Mouse (Mus musculus) heart, postnatal 0 days (tissue): ENCODE data around the gene Nt5c1a.

ENCODE experiments used
- CTCF ChIP-seq: IDR thresholded peaks from 2 replicates; pipeline ENCODE4 v1.5.1; 2016; ENCODE audit warnings: antibody characterized with exemption, control low read depth, low read depth
- EP300 ChIP-seq: IDR thresholded peaks from 2 replicates; pipeline ENCODE4 v1.6.1; 2016; ENCODE audit warnings: antibody characterized with exemption, low read depth

GRCm38 (mm10) chr4:123261721-123262401, 60.6 kb downstream of the Nt5c1a start, which contains the start of gene Pabpc4:
- TF ChIP-seq CTCF = no peak
- no peak for TF ChIP-seq EP300
